Mouse (Mus musculus): ENCODE data around the gene Naa50.

The Naa50 gene

DNA sequence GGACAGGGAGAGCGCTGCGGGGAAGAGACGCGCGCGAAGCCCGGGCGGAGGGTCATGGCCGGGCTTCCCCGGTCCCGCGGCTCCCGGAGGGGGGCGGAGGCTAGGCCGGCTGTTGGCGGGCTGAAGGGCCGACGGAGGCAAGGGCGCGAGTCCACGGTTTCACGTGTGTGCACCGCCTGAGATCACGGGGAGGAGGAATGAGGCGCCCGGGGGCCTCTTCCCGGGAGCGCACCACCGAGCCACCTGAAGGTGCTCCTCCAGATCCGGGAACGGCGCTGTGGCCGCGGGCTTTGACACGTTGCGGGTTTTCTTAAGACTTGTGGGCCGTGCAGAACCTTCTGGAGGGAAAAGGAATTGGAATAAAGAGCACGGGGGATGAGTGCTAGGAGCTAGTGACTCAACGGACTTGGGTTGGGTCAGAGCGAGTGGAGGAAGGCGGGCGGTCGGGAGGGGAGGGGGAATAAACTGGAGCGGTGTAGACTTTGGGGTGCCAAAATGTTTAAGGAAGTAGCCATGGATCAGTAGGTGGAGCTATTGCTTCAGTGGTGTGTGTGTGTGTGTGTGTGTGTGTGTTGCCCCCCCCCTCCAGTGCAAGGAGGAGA lies 657 bp downstream of the Naa50 start:
- peak; percentile 92 for DNase-seq (ENCODE audit: low read depth, low spot score)

DNA sequence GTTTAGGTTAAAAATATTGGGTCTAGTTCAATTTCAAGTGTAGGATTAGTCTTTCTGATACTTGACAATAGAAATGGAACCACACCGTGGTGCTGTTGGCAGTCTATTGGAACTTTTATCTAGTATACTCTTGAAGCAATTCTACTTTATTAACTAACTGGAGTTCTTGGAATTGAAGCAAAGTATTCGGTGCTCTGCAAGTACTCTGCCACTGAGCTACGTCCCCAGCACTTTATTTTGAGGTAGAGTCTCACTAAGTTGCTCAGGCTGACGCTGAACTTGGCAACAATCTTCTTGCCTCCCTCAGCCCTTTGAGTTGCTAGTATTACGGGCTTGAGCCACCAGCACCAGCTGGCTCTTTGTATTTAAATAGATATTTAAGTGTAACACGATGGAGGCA lies 1.9 kb downstream of the Naa50 start:
- DNase-seq (ENCODE audit: low read depth, low spot score): no peak

DNA sequence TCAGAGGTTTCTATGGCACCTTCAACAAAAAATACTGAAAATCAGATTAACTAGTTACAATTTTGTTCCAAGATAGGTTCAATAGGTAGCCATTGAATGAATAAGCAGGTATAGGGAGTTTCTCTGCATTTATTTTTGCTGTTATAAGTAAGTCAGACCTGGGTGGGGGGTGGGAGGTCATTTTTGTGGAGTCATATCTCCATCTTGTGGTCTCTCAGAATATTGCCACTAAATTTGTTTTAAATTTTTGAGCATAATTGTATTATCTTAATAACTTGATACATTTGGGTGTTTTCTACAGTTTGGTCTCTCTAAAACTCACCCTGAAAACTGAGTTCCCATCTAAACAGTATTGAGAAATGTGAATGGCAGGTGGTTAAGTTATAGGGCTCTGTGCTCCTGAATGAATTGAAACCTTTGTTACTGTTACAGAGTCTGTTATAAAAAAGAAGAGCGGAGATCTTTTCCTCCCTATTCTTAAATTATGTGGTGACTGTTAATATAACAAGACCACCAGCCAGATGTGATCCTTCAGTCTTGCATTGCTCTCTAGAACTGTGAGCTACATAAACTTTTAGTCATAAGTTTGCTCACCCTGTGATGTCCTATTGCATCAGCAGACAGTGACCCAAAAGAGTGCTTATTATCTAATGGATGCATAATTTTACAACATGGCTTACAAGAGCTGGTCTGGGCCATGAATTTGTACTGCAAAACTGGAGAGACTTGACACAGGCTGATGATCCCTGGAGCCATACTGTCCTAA lies 9.6 kb downstream of the Naa50 start:
- DNase-seq (ENCODE audit: low read depth, low spot score): no peak

DNA sequence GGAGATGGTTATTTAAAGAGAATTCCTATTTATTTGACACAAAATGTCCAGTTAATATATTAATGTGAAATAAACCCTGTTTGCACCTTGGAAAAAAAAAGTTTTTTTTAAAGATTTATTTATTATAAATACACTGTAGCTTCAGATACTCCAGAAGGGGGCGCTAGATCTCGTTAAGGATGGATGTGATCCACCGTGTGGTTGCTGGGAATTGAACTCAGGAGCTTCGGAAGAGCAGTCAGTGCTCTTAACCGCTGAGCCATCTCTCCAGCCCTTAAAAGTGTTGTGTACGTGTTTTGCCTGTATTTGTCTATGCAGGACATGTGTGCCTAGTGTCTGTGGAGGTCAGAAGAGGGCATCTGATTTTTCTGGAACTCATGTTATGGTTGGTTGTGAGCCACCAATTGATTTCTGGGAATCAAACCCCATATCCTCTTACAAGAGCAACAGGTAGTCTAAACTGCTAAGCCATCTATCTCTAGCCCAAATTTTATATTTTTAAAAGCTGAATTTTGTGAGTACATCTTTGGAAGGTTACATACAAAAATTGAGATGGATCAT lies 14.9 kb downstream of the Naa50 start:
- DNase-seq (ENCODE audit: low read depth, low spot score): peak; percentile 60

DNA sequence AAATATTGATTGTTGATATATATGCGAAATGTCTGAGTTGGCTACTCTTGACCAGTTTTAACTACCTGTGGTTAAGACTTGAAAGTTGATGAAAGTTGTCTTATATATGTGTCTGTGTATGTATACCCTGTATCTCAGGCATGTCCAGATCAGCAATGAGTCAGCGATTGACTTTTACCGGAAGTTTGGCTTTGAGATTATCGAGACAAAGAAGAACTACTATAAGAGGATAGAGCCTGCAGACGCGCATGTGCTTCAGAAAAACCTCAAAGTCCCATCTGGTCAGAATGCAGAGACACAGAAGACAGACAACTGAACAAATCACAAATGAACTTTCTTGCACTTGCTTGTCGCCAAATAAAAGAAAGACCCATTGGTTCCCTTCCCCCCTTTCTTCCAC lies 19.7 kb downstream of the Naa50 start:
- DNase-seq (ENCODE audit: low read depth, low spot score): peak; percentile 36

DNA sequence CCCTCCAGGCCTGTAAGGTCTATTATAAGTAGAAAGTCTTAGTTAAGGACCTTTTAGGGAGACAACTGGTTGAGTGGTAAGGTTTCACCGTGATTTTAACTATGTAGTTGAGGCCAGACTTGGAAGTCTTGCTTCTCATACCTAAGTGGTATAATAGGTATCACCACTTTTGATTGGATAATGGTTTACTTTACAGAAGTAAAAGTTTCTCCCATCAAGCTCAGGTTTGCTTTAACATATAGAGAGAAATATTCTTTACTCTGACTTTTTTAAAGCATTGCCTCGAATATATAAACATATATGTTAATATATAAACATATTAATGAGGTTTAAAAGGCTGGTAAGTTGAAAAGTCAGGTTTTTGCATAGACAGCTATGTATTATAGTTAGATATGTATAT lies 24.2 kb downstream of the Naa50 start:
- no peak for DNase-seq (ENCODE audit: low read depth, low spot score)

DNA sequence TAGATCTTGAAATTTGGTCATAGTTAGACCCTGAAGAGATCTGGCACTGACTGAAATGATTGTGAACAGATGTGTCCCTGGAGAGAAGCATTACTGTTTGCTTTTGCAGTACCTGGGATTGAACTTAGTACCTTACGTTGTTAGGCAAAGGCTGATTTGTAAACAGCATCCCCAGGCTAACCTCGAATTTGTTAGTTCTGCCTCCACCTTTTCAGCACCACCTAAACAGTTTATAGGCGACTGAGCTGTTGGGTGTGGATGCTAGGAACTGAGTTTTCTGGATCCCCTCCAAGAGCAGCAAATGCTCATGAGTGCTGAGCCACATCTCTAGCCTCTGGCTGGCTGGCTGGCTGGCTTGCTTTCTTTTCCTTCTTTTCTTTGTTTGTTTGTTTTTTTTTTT lies 25.6 kb downstream of the Naa50 start:
- DNase-seq (ENCODE audit: low read depth, low spot score): no peak

DNA sequence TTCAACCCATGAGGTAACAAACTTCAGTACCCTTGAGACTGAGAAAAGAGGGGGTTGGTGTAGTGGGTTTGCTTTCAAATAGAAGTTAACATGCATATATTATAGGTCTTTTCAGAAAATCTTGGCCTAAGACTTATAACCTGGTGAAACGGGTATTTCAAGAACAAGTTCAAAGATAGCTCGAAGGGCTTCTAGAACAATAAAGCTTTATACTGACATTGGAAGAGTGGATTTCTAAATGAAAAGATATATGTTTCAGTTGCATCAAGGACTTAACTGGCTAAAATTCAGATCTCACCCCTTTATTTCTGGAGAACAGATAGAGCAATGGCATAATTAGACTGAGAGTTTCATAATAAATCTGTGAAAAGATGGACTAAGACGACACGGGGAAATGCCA lies 29.4 kb downstream of the Naa50 start:
- DNase-seq (ENCODE audit: low read depth, low spot score): no peak

DNA sequence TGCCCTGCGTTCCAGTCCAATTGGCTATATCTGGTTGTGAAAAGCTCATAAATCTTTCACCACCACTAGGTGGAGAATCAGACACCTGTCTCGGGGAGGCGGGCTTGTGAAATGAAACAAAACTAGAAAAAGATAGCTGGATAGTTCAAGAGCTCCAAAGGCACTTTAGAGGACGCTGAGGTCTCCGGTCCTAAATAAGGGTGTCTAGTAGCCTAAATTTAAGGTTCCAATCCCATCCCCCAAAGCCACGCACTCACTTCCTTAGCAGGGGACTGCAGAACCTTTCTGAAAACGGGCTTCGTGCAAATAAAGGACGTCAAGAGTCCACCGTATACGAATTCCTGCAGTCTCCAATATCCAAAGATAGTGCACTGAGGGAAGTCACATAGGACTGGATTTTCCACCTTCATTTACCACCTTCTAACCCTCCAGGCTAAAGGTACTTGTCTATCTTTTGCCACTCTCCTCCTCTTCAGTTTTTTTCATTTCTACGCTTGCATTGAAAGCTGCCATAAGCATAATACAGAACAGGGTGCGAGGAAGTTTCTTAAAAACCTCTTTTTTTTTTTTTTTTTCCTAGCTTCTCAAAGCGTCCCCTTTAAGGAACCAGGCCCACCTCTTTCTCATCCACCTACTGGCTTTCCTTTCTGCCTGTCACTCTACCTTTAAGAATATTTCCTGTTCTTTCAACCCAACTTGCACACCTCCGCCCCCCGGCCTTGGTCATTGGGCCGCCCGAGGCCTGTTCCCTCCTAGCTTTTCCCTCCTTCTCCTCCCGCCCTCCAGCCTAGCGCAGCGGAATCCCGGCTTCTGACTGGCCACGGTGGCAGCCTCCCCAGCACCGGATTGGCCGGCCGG lies 32.9 kb downstream of the Naa50 start:
- DNase-seq (ENCODE audit: low read depth, low spot score): peak; percentile 99

DNA sequence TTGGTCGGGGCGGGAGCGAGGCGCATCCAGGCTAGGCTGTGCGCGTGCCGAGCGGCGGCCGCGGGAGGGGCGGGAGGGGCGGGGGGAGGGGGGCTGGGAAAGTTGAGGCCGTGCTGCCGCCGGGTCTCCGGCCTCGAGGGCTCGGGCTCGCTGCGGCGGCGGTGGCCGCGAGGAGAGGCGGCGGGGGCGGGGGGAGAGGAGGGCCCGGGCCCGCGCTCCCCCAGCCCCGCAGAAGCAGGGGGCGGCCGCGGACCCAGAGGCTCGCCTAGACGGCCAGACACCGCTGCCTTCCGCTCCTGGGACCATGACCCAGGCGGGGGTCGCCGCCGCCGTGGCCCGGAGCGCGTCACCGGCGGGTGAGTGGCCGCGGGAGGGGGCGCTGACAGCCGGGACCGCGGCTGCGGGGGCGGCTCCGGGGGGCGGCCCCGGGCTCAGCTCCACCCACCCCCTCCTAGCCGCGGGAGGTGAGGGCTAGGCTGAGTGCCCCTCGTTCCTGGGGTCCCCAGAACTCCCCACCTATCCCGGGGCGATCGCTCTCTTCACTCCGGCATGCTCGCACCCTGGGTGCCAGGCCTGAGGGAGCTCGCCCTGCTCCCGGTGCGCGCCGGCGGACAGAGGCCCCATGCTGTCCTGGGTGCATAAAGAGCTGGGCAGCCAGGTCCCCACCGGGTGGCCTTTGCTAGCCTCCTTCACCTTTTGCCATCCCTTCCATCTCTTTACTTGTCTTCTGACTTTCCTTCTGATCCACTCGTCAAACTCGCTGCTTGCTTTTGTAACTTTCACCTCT lies 33.7 kb downstream of the Naa50 start, which contains the start of gene Usf3:
Usf3 (plus strand) TSS at position 92 of the 787 bp plus-strand sequence.
- DNase-seq (ENCODE audit: low read depth, low spot score): no peak

DNA sequence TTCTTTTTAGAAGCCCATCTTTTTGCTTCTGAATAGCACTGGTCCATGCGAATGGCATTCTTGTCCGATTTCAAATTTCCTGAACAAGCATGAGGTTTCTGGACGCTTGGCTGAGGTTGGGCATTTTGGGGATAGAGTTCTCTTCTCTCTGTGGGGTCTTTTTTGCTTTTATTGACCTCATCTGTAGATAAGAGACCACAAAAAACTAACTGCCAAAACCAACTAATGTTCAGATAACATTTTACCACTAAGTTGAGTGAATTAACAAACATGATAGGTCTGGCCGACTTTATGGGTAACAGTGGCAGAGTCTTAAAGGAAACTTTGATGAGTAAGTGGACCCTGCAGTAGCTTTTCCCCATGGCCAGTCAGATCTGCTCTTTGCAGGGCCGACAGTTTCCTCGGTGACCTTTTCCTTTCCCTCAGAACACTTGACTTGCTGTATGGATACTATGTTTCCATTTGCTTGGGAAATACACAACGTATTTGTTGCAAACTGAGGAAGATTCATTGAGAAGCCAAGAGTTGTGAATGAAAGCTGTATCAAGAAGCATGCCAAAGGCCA lies 34.4 kb downstream of the Naa50 start:
- DNase-seq (ENCODE audit: low read depth, low spot score): no peak

DNA sequence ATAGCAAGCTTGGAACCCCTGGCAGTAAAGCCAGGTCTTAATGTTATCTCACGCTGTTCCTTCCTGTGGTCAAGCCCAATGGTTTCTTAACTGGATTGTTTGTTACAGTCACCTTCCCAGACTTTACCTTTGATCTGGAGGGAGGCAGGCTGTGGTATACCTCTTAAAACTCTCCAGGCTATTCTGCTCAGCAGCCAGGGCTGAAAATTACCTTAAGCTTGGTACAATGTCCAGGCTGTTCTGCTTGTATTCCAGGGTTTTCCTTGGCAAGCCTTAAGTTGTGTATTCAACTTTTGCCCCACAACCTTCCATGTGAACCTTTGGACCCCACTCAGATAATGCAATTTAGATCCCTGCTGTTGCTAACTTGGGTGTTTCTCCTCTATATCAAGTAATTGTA lies 35.4 kb downstream of the Naa50 start:
- DNase-seq (ENCODE audit: low read depth, low spot score): no peak

DNA sequence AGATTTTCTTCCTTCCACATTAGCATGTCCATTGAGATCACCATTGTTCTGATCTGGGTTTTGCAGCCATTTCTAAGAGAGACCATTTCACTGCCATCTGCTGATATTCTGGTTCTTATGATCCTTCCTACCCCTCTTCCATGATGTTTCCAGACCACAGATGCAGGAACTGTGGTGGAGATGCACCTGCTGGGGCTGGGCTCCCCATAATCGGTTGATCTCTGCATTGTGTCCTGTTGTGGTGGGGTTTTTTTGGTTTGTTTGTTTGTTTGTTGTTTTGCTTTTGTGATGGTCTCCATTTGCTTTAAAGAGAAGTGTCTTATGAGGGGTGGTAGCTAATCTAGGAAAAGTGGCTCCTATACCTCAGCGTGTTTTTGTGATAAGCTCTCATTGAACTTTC lies 36.9 kb downstream of the Naa50 start:
- no peak for DNase-seq (ENCODE audit: low read depth, low spot score)

DNA sequence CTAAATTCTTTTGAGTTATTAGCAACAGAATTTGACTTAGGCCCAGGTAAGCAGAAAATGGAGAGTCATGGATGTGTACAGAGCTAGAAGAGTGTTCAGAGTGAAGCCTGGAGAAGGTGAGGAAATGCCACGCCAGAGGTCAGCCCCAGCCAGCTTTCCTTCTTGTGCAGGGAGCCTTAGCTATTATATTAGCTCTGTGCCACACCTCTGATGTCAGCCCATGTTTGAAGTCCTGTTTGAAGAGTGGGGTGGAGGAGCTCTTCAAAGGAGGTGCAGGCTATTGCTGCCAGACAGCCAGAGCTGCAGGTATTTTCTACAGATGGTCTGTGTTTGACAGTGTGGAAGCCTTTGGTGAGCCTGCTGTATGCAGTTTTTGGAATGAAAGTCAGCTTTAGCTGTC lies 38.9 kb downstream of the Naa50 start:
- DNase-seq (ENCODE audit: low read depth, low spot score): no peak

DNA sequence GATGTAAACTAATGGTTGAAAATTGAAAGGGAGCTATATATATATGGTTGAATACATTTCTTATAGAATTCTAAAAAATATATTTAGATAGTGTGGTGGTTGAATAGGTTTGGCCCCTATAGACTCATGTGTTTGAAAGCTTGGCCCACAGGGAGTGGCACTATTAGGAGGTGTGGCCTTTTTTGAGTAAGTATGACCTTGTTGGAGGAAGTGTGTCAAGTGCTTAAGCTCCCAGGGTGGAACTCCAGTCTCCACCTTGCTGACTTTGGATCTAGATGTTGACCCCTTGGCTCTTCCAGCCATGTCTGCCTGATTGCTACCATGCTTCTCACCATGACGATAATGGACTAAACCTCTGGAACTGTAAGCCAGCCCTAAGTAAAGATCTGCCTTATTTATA lies 43.0 kb downstream of the Naa50 start:
- no peak for DNase-seq (ENCODE audit: low read depth, low spot score)

DNA sequence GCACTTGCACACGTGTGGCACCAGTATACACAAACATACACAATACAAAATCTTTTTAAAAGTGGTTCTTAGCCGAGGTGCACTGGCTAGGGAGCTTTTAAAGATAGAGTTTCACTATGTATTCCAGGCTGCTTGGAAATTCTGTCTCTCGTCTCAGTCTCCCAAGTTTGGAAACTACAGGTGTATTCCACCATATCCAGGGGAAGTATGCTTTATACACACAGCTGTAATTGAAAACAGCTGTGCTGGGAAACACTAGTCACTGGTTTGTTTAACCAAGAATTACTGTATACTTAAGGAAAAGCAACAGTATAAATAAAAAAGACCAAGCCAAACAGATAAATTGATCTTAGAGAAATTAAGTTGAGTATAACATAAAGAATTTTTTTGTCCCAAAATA lies 45.1 kb downstream of the Naa50 start:
- no peak for DNase-seq (ENCODE audit: low read depth, low spot score)

DNA sequence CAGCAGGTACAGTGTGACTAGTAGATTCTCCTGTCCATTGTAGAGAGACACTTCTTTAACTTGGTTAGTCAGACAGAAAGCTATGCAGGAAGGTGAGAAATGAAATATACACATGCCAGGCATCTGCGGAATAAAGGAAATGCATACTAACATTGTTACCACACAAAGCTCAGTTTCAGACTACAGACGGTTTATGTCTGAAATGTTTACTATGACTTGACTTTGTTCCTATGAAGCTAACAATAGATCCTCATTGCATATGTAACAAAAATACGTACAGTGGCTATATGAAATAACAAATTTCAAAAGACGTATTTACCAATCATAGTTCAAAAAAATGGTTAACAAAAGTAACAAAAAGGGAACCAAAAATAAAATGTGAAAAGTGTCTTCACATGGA lies 47.5 kb downstream of the Naa50 start:
- no peak for DNase-seq (ENCODE audit: low read depth, low spot score)

DNA sequence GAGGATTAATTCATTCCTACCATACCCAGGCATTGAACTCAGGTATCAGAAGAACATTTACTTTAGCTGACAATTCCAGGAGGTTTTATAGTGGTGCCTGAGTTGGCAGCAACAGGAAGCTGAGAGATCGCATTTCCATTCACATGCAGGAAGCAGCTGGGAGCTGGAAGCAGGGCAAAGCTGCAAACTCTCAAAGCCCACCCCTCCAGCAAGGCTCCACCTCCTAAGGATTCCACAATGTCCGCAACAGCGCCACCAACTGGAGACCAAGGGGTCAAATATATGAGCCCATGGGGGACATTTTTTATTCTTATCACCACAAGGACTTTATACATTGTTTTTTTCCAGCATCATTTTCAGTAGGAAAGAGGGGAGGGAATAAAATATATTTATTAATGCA lies 49.1 kb downstream of the Naa50 start:
- DNase-seq (ENCODE audit: low read depth, low spot score): peak; percentile 82

DNA sequence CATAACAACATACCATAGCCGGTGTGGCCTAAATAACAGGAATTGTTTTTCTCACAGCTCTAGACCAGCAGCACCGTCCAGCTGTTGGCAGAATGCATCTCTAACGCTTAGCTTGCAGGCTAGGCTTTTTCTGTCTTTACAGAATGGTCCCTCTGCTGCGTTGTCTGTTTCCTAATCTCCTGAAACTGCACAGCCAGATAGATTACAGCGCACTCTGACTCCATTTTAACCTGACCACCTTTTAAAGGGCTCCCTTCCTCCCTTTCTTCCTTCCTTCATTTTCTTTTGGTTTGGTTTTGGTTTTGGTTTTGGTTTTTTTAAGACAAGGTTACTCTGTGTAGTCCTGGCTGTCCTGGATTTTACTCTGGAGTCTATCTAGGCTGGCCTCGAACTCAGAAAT lies 50.4 kb downstream of the Naa50 start:
- no peak for DNase-seq (ENCODE audit: low read depth, low spot score)

DNA sequence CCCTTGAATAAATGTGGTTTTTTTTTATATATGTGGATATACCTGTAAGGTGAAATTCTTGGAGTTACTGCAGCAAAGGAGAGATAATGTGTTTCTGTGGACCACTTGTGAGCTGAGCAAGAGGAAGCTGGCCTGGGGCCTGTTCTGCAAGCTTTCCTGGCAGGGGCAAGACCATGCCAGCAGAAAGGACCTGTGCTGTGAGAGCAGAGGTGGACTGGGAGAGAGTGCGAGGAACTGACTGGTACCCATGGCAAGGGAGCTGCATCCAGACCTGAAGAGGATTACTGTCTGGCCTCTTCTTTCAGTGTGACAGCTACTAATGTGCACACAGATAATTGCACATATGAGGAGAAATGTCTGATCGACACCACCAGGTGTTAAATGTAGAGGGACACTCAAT lies 51.3 kb downstream of the Naa50 start:
- DNase-seq (ENCODE audit: low read depth, low spot score): no peak

DNA sequence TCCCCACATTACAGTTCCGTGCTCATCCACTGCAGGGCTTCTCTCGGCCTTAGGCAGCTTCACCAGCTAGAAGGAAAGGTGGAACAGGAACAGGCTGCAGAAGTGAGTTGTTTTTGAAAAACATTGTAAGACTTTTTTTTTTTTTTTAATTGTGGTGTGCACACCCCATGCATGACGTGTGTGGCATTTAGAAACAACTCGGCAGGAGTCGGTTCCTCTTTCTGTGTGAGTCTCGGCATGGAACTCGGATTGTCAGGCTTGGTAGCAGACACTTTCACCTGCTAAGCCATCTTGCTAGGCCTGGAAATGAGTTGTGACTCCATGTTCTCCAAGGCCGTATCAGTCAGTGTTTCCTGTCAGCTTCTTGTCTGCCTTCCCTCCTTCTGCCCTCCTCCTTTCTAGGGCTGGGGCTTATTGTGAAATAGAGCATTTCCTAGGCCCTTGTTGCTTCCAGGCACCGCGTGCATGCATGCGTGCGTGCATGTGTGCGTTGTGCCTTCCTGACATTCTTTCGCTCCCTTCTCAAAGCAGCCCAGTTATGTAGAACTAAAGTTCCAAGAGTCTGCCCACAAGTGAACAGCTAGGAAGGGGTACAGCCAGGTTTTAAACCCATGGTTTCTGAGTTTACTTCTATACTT lies 59.6 kb downstream of the Naa50 start:
- no peak for DNase-seq (ENCODE audit: low read depth, low spot score)
